Mouse (Mus musculus) layer of hippocampus, adult 9-11 months (tissue): ENCODE data around the gene Gm9821.

Source experiments
- DNase-seq: peaks from one replicate; pipeline ENCODE4 v3.0.0; 2022

Gm9821 gene

GRCm38 (mm10) chr2:91973416-91974135 lies 28.1 kb downstream of the Gm9821 start:
- DNase-seq: no peak

- DNase-seq: no peak
Measured at GRCm38 (mm10) chr2:91975581-91976541, 30.4 kb downstream of the Gm9821 start, which contains the start of gene Dgkz. Dgkz (minus strand) TSS chr2:91975864.

DNA sequence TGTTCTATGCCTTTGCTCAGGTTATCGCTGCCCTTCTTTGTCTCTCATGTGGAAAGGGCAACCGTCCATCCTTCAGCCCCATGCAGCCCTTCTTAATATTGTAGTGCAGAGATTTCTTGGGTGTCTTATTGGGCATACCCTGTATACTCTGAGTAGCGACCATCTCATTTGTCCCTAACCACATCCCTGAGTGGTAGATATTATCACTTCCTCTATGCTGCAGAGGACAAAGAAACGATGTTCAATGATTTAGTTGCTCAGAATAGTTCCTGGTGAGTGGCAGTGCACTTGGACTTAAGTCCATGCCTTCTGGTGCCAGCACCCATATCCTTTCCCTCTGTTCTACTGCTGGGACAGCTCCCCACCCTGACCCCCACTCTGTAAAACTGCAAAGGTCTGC lies 32.5 kb downstream of the Gm9821 start:
- DNase-seq: no peak

DNA sequence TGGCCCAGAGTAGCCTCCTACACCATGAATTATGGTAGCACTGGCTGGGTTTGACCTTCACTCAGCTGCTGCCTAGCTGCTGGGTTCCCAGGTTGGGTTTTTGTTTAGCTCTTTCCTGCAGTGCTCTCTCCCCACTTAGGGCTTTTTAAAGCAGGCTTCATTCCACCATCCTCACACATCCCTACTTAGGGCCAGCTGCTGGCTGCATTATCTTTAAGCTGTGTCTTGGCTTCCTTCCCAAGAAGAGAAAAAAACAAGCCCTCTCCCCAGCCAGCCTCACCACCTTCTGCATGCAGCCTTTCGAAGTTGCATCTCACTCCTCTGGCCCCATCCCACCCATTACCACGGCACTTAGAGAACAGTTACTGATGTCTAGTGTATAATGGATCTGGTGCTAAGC lies 33.0 kb downstream of the Gm9821 start:
- no peak for DNase-seq

DNA sequence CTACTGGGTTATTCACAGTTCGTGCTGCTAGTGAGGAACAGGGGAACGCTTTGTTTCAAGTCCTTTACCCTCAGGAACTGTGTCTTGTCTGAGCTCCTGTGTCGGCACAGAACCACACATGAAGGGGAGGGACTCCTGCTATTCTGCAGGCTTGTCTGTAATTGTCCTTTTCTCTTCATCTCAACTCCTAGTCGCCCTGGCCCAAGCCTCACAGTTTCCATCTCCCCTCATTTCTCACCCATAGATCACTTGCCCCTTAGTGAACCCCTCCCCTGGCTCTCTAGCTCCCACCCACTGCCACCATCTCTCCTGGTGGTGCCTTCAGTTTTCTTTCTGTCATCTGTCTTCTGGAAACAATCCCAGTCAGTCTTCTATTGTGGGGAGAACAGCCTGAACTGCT lies 34.7 kb downstream of the Gm9821 start:
- no peak for DNase-seq

GRCm38 (mm10) chr2:91980830-91981229 lies 35.3 kb downstream of the Gm9821 start:
- DNase-seq: no peak

- DNase-seq: peak; percentile 65
Measured at GRCm38 (mm10) chr2:91984439-91984838, 38.9 kb downstream of the Gm9821 start.

GRCm38 (mm10) chr2:91984906-91985525 lies 39.5 kb downstream of the Gm9821 start:
- no peak for DNase-seq

DNA sequence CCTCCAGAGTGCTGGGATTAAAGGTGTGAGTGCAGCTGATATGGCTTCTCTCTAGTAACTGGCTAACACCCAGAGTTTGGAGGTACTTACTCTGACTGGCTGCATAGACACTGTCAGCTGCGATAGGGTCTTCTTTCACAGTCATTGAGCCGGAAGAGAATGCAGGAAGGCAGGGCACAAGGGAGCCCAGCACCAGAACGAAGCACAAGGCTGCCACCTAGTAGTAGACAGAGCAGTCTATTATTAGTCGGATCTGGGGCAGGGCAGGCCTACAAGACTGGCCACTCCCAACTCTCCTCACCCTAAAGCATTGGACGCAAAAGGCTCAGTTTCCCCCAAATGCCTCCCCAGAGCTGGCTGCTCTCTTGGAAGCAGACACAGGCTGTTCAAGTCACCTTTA lies 40.6 kb downstream of the Gm9821 start:
- DNase-seq: no peak

GRCm38 (mm10) chr2:91987542-91987941 lies 42.0 kb downstream of the Gm9821 start:
- DNase-seq: peak; percentile 62

GRCm38 (mm10) chr2:91989750-91990149 lies 44.2 kb downstream of the Gm9821 start:
- no peak for DNase-seq

DNA sequence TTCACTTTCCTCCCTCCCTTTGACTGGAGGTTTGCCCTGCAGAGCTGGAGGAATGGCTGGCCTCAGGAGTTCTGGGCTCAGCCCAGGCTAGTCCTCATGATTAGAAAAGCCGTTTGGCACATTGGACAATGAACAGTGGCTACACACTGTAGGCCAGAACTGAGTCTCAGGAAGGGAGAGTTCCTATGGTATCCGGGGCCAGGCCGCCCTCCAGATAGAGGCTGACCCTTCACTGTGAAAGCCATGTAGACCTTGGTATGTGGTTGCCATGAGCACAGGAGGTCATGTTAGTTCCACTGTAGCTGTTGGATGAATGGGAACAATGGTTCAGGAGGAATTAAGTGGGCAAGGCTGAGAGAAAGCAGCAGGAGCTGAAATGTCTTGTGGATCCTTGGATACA lies 47.9 kb downstream of the Gm9821 start:
- no peak for DNase-seq

DNA sequence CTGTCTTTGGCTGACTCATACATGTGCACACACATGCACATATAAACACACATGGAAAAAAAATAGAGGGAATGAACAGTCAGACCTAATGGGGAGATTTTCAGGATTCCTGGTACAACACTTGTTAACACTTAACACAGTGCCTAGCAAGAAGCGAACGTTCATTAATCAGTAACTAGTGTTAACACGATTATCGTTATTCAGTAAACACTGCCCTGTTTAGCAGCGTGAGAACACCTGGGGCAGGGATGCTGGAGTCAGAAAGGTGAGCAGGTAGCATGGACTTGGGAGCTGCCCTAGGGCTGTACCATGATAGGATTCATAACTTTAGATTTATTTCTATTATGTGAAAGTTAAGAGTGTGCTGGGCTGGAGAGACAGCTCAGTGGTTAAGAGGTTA lies 50.5 kb downstream of the Gm9821 start:
- DNase-seq: no peak
